Mouse (Mus musculus) stomach, postnatal 0 days (tissue): ENCODE results near the gene Zdhhc13.

Experiments used
- CTCF ChIP-seq: IDR thresholded peaks from 2 replicates; pipeline ENCODE4 v1.5.1; 2016; ENCODE audit warnings: antibody characterized with exemption, low read depth, mild to moderate bottlenecking, moderate library complexity
- EP300 ChIP-seq: optimal IDR thresholded peaks from 2 replicates; pipeline ENCODE3; 2016; ENCODE audit warnings: antibody characterized with exemption

GRCm38 (mm10) chr7:48846755-48847154, 58.0 kb downstream of the Zdhhc13 start:
- TF ChIP-seq CTCF = no peak
- no peak for TF ChIP-seq EP300
